In the genomic region with DNA sequence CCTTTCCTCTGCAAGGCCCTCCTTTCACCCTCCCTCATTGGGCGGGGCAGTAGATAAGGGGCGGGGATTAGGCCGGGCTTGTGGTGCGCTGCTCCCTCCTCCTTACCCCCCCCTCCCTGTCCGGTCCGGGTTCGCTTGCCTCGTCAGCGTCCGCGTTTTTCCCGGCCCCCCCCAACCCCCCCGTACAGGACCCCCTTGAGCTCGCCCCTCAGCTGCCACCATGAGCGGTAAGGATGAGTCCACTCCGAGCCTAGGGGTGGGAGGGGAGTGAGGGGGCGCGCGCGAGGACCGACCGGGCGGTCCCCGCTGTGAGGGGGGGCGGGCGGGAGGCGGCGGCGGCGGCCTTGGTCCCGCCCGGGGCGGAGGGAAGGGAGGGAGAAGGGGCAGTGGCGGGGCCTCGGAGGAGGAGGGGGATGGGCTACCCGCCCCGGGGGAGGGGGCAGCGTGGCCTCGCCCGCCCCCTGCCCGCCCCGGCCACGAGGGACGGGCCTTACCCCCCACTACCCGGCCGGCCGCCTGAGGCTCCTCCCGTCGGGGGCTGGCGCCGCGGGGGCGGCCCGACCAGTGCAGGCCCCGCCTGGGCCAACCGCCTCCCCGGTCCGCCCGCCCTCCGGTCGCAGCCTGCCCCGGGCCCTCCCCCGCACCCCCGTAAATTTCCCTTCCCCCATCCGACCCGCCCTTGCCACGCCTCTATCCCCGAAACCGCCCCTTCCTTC, we compare ENCODE assay signal across 8 mouse cellular contexts. TPM values are rescaled to one million over a fixed set of nuclear protein-coding genes. Genes with fewer than 3 reads are reported as not detected.
A peak's percentile ranks its signal among the peaks of the same experiment; 100 is the strongest.
DNase-seq lines count a peak whose midpoint lies in the region; ATAC-seq and TF ChIP-seq lines count a peak whose summit lies in the region.

No protein-coding gene starts in this region.

- no peak for TF ChIP-seq CTCF in MEL (IDR thresholded peaks at IDR 0.05 in 2 of 3, conservative IDR thresholded peaks at IDR 0.05 in 1 of 3; ENCODE audit: control insufficient read depth in 1 of 3, insufficient read depth in 1 of 3, low read depth in 2 of 3, low read length in 3 of 3, poor library complexity in 1 of 3, severe bottlenecking in 1 of 3)

- peak overlapping the region; percentile 56 for H3K4me2 ChIP-seq in forebrain, embryonic 14.5 days (ENCODE audit: low read length)

- no peak for ATAC-seq in forebrain, embryonic 14.5 days

- H3K36me3 ChIP-seq in MEL (ENCODE audit: control insufficient read depth in 1 of 2, insufficient read depth in 2 of 2, low read length in 2 of 2): peaks cover 8 to 34% of the 10 kb centered on the region in 2 experiments
- peaks cover 36% of the 10 kb centered on the region for H3K36me3 ChIP-seq in forebrain, embryonic 14.5 days (ENCODE audit: control insufficient read depth, insufficient read depth, low read length)

- peak overlapping the region; percentile 50 to 59 for H3K4me3 ChIP-seq in MEL (ENCODE audit: control insufficient read depth in 1 of 2, insufficient read depth in 1 of 2, low read depth in 2 of 2, low read length in 2 of 2)
- peak overlapping the region; percentile 80 for H3K4me3 ChIP-seq in forebrain, embryonic 14.5 days (ENCODE audit: low read depth, low read length)

- H3K4me1 ChIP-seq in MEL (ENCODE audit: control insufficient read depth in 1 of 2, insufficient read depth in 2 of 2, low read length in 2 of 2): peaks cover 5 to 21% of the 10 kb centered on the region in 2 experiments; a peak in 3 of 4 replicates
- peaks cover 28% of the 10 kb centered on the region for H3K4me1 ChIP-seq in forebrain, embryonic 14.5 days (ENCODE audit: control insufficient read depth, insufficient read depth, low read length)

- DNase-seq in MEL (ENCODE audit: low read depth, low spot score): peak; percentile 94
- peak; percentile 82 for DNase-seq in cerebellum, adult 11-12 months
- DNase-seq in forebrain, embryonic 14.5 days (ENCODE audit: low spot score): peak; percentile 56
- DNase-seq in heart, postnatal 36 days: peak; percentile 78 to 87
- peak; percentile 59 to 81 for DNase-seq in layer of hippocampus, postnatal 10 days (ENCODE audit: low spot score in 2 of 2)
- peak; percentile 88 for DNase-seq in lung, postnatal 10 days
- peak; percentile 83 to 84 for DNase-seq in right cerebral cortex, postnatal 10 days (ENCODE audit: low spot score in 2 of 2)
- peak; percentile 88 for DNase-seq in urinary bladder, postnatal 14 days (ENCODE audit: low spot score)

- H3K79me2 ChIP-seq in MEL (ENCODE audit: control insufficient read depth, insufficient read depth, low read length, poor library complexity): peaks cover 33% of the 10 kb centered on the region

- H3K27ac ChIP-seq in MEL (ENCODE audit: control insufficient read depth, low read depth, low read length): peak overlapping the region; percentile 44
- peak overlapping the region; percentile 93 for H3K27ac ChIP-seq in forebrain, embryonic 14.5 days (ENCODE audit: low read depth, low read length)

- WGBS in forebrain, embryonic 14.5 days: 1% methylated on average over 28 of the region's 69 CpGs

- TF ChIP-seq RAD21 in MEL (IDR thresholded peaks at IDR 0.05; ENCODE audit: low read depth, low read length): no peak

- H3K9me3 ChIP-seq in MEL (replicated peaks; ENCODE audit: insufficient read depth, low read length): no peaks in the 10 kb centered on the region
- no peaks in the 10 kb centered on the region for H3K9me3 ChIP-seq in forebrain, embryonic 14.5 days (replicated peaks; ENCODE audit: control insufficient read depth, low read length)

- peak overlapping the region; percentile 65 for H3K9ac ChIP-seq in MEL (ENCODE audit: control insufficient read depth, low read depth, low read length, poor library complexity, severe bottlenecking)
- H3K9ac ChIP-seq in forebrain, embryonic 14.5 days (ENCODE audit: low read length): peak overlapping the region; percentile 87

- TF ChIP-seq EP300 in MEL (IDR thresholded peaks at IDR 0.05; ENCODE audit: low read depth in 1 of 2, low read length in 2 of 2): no peak

- intact Hi-C loops in heart, postnatal 36 days (cut with DNase I): no loop called here

- H3K27me3 ChIP-seq in MEL (ENCODE audit: control insufficient read depth in 1 of 2, insufficient read depth in 2 of 2, low read length in 2 of 2): no peaks in the 10 kb centered on the region
- H3K27me3 ChIP-seq in forebrain, embryonic 14.5 days (replicated peaks; ENCODE audit: control insufficient read depth, insufficient read depth, low read length): no peaks in the 10 kb centered on the region

- TF ChIP-seq POLR2A in MEL (IDR thresholded peaks at IDR 0.05; ENCODE audit: control insufficient read depth in 1 of 2, insufficient read depth in 1 of 2, low read depth in 1 of 2, low read length in 2 of 2, poor library complexity in 1 of 2): peak in 1 of 2 experiments; percentile 9; a peak in 2 of 4 replicates

TF ChIP-seq in MEL, 35 proteins besides CTCF, POLR2A, EP300 and RAD21 (continues in another document):
- peak; percentile 43; the same call in 1 of the 2 replicates for TF ChIP-seq MXI1 (IDR thresholded peaks at IDR 0.05; ENCODE audit: low read depth, low read length)
- TF ChIP-seq MEF2A (IDR thresholded peaks at IDR 0.05; ENCODE audit: extremely low read depth, insufficient replicate concordance, low read depth, low read length, poor library complexity, severe bottlenecking): no peak
- TF ChIP-seq MAX (IDR thresholded peaks at IDR 0.05; ENCODE audit: low read length): peak; percentile 11; the same call in 1 of the 2 replicates
- TF ChIP-seq SMC3 (IDR thresholded peaks at IDR 0.05; ENCODE audit: low read depth, low read length): no peak
- TF ChIP-seq TCF12 (IDR thresholded peaks at IDR 0.05; ENCODE audit: low read depth, low read length): 0 out of 2 replicates have a peak, but pooled peaks have one; percentile 35
- TF ChIP-seq UBTF (IDR thresholded peaks at IDR 0.05; ENCODE audit: borderline replicate concordance, insufficient read depth, low read depth, low read length): 0 out of 2 replicates have a peak, but pooled peaks have one; percentile 37
- peak; percentile 20; the same call in 1 of the 2 replicates for TF ChIP-seq SIN3A (IDR thresholded peaks at IDR 0.05; ENCODE audit: low read length)
- no peak for TF ChIP-seq ZMIZ1 (IDR thresholded peaks at IDR 0.05; ENCODE audit: low read depth, low read length)
- no peak for TF ChIP-seq CHD1 (IDR thresholded peaks at IDR 0.05; ENCODE audit: low read depth, low read length)
- 0 out of 2 replicates have a peak, but pooled peaks have one; percentile 16 for TF ChIP-seq USF1 (IDR thresholded peaks at IDR 0.05; ENCODE audit: low read depth, low read length)
- TF ChIP-seq TBP (IDR thresholded peaks at IDR 0.05; ENCODE audit: low read depth, low read length): no peak
- peak; percentile 66 for TF ChIP-seq CHD2 (IDR thresholded peaks at IDR 0.05; ENCODE audit: low read length)
- TF ChIP-seq MAZ (IDR thresholded peaks at IDR 0.05; ENCODE audit: low read depth, low read length): peak; percentile 98
- no peak for TF ChIP-seq E2F4 (IDR thresholded peaks at IDR 0.05; ENCODE audit: borderline replicate concordance, low read depth, low read length)
- no peak for TF ChIP-seq KAT2A (conservative IDR thresholded peaks at IDR 0.05; ENCODE audit: low read depth, low read length)
- TF ChIP-seq ETS1 (IDR thresholded peaks at IDR 0.05; ENCODE audit: low read depth, low read length): no peak
- no peak for TF ChIP-seq MAFK (IDR thresholded peaks at IDR 0.05; ENCODE audit: borderline replicate concordance, low read depth, low read length)
- 0 out of 2 replicates have a peak, but pooled peaks have one; percentile 13 for TF ChIP-seq ELF1 (IDR thresholded peaks at IDR 0.05; ENCODE audit: low read depth, low read length)
- TF ChIP-seq POLR2AphosphoS2 (IDR thresholded peaks at IDR 0.05; ENCODE audit: low read length): no peak; the same call in 1 of the 2 replicates
- TF ChIP-seq ZNF384 (IDR thresholded peaks at IDR 0.05; ENCODE audit: low read depth, low read length): no peak
- TF ChIP-seq MYC (IDR thresholded peaks at IDR 0.05; ENCODE audit: low read depth, low read length): no peak

RNA-seq across cellular contexts. Expression of a gene that starts 0.4 kb away (rescaled TPM):
- total RNA-seq in MEL (2012; rRNA removed): 16.3 and 22.0 TPM in 2 replicates
- polyA plus RNA-seq in MEL (2012; ENCODE audit: insufficient read depth in 1 of 2, insufficient read length in 2 of 2, low read depth in 1 of 2, low replicate concordance in 2 of 2, missing spikeins in 1 of 2): 10 to 100 TPM; 47.2 to 92.3 TPM
- polyA plus RNA-seq in forebrain, embryonic 14.5 days (2014; fragmentation: Nextera tagmentation; extraction: Ambion mirVana): 6.6 and 7.0 TPM in 2 replicates
- 10 to 100 TPM; 45.7 to 49.1 TPM for total RNA-seq in heart, postnatal 36 days (2021)
- total RNA-seq in layer of hippocampus, postnatal 10 days (2021): 10 to 100 TPM; 26.2 to 27.6 TPM

RNA-seq across cellular contexts. Expression of a gene that starts 38.8 kb away (rescaled TPM):
- total RNA-seq in MEL (2012; rRNA removed): 6.9 and 8.0 TPM in 2 replicates
- polyA plus RNA-seq in MEL (2012; ENCODE audit: insufficient read depth in 1 of 2, insufficient read length in 2 of 2, low read depth in 1 of 2, low replicate concordance in 2 of 2, missing spikeins in 1 of 2): 10 to 100 TPM in 1 of 2 experiments, not detected in 1; 22.7 TPM
- polyA plus RNA-seq in forebrain, embryonic 14.5 days (2014; fragmentation: Nextera tagmentation; extraction: Ambion mirVana): 0.11 and 0.25 TPM in 2 replicates
- under 1 TPM; 0.16 to 0.78 TPM for total RNA-seq in heart, postnatal 36 days (2021)
- under 1 TPM; 0.42 to 0.75 TPM for total RNA-seq in layer of hippocampus, postnatal 10 days (2021)

RNA-seq across cellular contexts. Expression of a gene that starts 39.4 kb away (rescaled TPM):
- not detected in 2 replicates for total RNA-seq in MEL (2012; rRNA removed)
- not detected for polyA plus RNA-seq in MEL (2012; ENCODE audit: insufficient read depth in 1 of 2, insufficient read length in 2 of 2, low read depth in 1 of 2, low replicate concordance in 2 of 2, missing spikeins in 1 of 2)
- polyA plus RNA-seq in forebrain, embryonic 14.5 days (2014; fragmentation: Nextera tagmentation; extraction: Ambion mirVana): 0.33 and 0.39 TPM in 2 replicates
- not detected for total RNA-seq in heart, postnatal 36 days (2021)
- under 1 TPM; 0.18 to 0.27 TPM for total RNA-seq in layer of hippocampus, postnatal 10 days (2021)

RNA-seq across cellular contexts. Expression of a gene that starts 52.5 kb away (rescaled TPM):
- 15.2 and 17.3 TPM in 2 replicates for total RNA-seq in MEL (2012; rRNA removed)
- polyA plus RNA-seq in MEL (2012; ENCODE audit: insufficient read depth in 1 of 2, insufficient read length in 2 of 2, low read depth in 1 of 2, low replicate concordance in 2 of 2, missing spikeins in 1 of 2): 10 to 100 TPM in 1 of 2 experiments, not detected in 1; 73.3 TPM
- polyA plus RNA-seq in forebrain, embryonic 14.5 days (2014; fragmentation: Nextera tagmentation; extraction: Ambion mirVana): 103 and 116 TPM in 2 replicates
- total RNA-seq in heart, postnatal 36 days (2021): 10 to 100 TPM; 19.4 to 26.1 TPM
- total RNA-seq in layer of hippocampus, postnatal 10 days (2021): 10 to 100 TPM; 23.3 to 23.4 TPM

RNA-seq across cellular contexts. Expression of a gene that starts 55.8 kb away (rescaled TPM):
- total RNA-seq in MEL (2012; rRNA removed): 48.7 and 61.5 TPM in 2 replicates
- 100 to 1,000 TPM in 1 of 2 experiments, not detected in 1; 205 TPM for polyA plus RNA-seq in MEL (2012; ENCODE audit: insufficient read depth in 1 of 2, insufficient read length in 2 of 2, low read depth in 1 of 2, low replicate concordance in 2 of 2, missing spikeins in 1 of 2)
- polyA plus RNA-seq in forebrain, embryonic 14.5 days (2014; fragmentation: Nextera tagmentation; extraction: Ambion mirVana): 43.2 and 48.2 TPM in 2 replicates
- total RNA-seq in heart, postnatal 36 days (2021): 10 to 100 TPM; 12.5 to 12.8 TPM
- total RNA-seq in layer of hippocampus, postnatal 10 days (2021): 10 to 100 TPM; 23.2 to 26.3 TPM
